Mouse (Mus musculus) retina, postnatal 7 days (tissue): Measurements from ENCODE around the gene Gm7168.
"Not testable (repeated sequence)": the region's sequence is repeated elsewhere in the genome, so short reads cannot be mapped to it uniquely, and the experiment has no call there.

Experiments
- DNase-seq: peaks from one replicate; pipeline ENCODE4 v3.0.0-alpha.2; 2012; ENCODE audit warnings: low read depth, low spot score

The Gm7168 gene

GRCm38 (mm10) chr17:13948073-13948472 is at the start of gene Gm7168:
Gene Gm7168, plus strand, starts transcription at chr17:13948373.
- not testable (repeated sequence) for DNase-seq

- DNase-seq, result no peak
Observed at GRCm38 (mm10) chr17:13898838-13899237, 49.3 kb upstream of the Gm7168 start.

GRCm38 (mm10) chr17:13899241-13899640 is 48.9 kb upstream of the Gm7168 start:
- no peak for DNase-seq

GRCm38 (mm10) chr17:13903793-13904192 is 44.4 kb upstream of the Gm7168 start:
- no peak for DNase-seq

GRCm38 (mm10) chr17:13907082-13907481 is 41.1 kb upstream of the Gm7168 start:
- DNase-seq, result no peak

- DNase-seq, result no peak
Observed at GRCm38 (mm10) chr17:13907681-13908080, 40.5 kb upstream of the Gm7168 start.

- DNase-seq, result no peak
Observed at GRCm38 (mm10) chr17:13913951-13914350, 34.2 kb upstream of the Gm7168 start.

GRCm38 (mm10) chr17:13914531-13914930 is 33.6 kb upstream of the Gm7168 start:
- DNase-seq, result no peak

GRCm38 (mm10) chr17:13920771-13921170 is 27.4 kb upstream of the Gm7168 start:
- no peak for DNase-seq

GRCm38 (mm10) chr17:13923418-13923817 is 24.8 kb upstream of the Gm7168 start:
- no peak for DNase-seq

GRCm38 (mm10) chr17:13924588-13924987 is 23.6 kb upstream of the Gm7168 start:
- no peak for DNase-seq

- no peak for DNase-seq
Observed at GRCm38 (mm10) chr17:13925931-13926330, 22.2 kb upstream of the Gm7168 start.

- no peak for DNase-seq
Observed at GRCm38 (mm10) chr17:13930421-13930820, 17.8 kb upstream of the Gm7168 start.

- not testable (repeated sequence) for DNase-seq
Observed at GRCm38 (mm10) chr17:13935364-13935763, 12.8 kb upstream of the Gm7168 start.

GRCm38 (mm10) chr17:13937787-13938186 is 10.4 kb upstream of the Gm7168 start:
- no peak for DNase-seq

GRCm38 (mm10) chr17:13938652-13939051 is 9.5 kb upstream of the Gm7168 start:
- no peak for DNase-seq

- not testable (repeated sequence) for DNase-seq
Observed at GRCm38 (mm10) chr17:13939231-13939630, 8.9 kb upstream of the Gm7168 start.

GRCm38 (mm10) chr17:13940487-13940886 is 7.7 kb upstream of the Gm7168 start:
- no peak for DNase-seq

GRCm38 (mm10) chr17:13951570-13951969 is 3.4 kb downstream of the Gm7168 start:
- DNase-seq, result not testable (repeated sequence)

- DNase-seq, result not testable (repeated sequence)
Observed at GRCm38 (mm10) chr17:13958129-13958528, 10.0 kb downstream of the Gm7168 start.

- DNase-seq, result not testable (repeated sequence)
Observed at GRCm38 (mm10) chr17:13962245-13962644, 14.1 kb downstream of the Gm7168 start.

- DNase-seq, result not testable (repeated sequence)
Observed at GRCm38 (mm10) chr17:13965048-13965447, 16.9 kb downstream of the Gm7168 start.

- DNase-seq, result not testable (repeated sequence)
Observed at GRCm38 (mm10) chr17:13969917-13970316, 21.7 kb downstream of the Gm7168 start.

GRCm38 (mm10) chr17:13970796-13971195 is 22.6 kb downstream of the Gm7168 start:
- DNase-seq, result not testable (repeated sequence)
